14 mouse cellular contexts compared by ENCODE assay signal in genomic region chr8:61321780-61322179, GRCm38 (mm10).
"Had no signal": no experiment of that assay in that cellular context is flagged by ENCODE, and none has a peak within 500 bp of the region (broad histone marks: within the 10 kb centered on the region; RNA-seq: fewer than 3 reads in every experiment).

No protein-coding gene starts in this region.

- H3K4me2 ChIP-seq: limb, embryonic 13.5 days; neural tube, embryonic 13.5 days had no signal

- H3K9ac ChIP-seq: limb, embryonic 13.5 days; liver, embryonic 14.5 days; neural tube, embryonic 13.5 days had no signal

- ATAC-seq: lung, postnatal 0 days had no signal

- H3K36me3 ChIP-seq: limb, embryonic 13.5 days had no signal

- H3K27ac ChIP-seq: limb, embryonic 13.5 days; liver, embryonic 14.5 days had no signal

- DNase-seq: kidney, adult 2 months; kidney, postnatal 36 days; layer of hippocampus, adult 9-11 months; lung, adult 2 months; lung, postnatal 36 days; retina, postnatal 1 day; right cerebral cortex, postnatal 4 days; spleen, adult 18-20 months; thymus, adult 2 months; thymus, postnatal 25 days had no signal

- H3K27me3 ChIP-seq: limb, embryonic 13.5 days; neural tube, embryonic 13.5 days had no signal

- H3K4me3 ChIP-seq: limb, embryonic 13.5 days; neural tube, embryonic 13.5 days had no signal

- H3K9me3 ChIP-seq: neural tube, embryonic 13.5 days had no signal
